Mouse (Mus musculus) limb, embryonic 14.5 days (tissue): Measurements from ENCODE around the gene Mr1. TPM values are rescaled to one million over a fixed set of nuclear protein-coding genes. Genes with fewer than 3 reads are reported as not detected.

Experiments
- ATAC-seq: fragments of 200-750 bp; cut with Nextera tagmentation; 2 replicates; pipeline ENCODE4 v1.8.0; 2017; ENCODE audit warnings: low read depth, moderate number of reproducible peaks, moderate TSS enrichment; ENCODE audit not compliant: low FRiP score
- DNase-seq: peaks from one replicate; pipeline ENCODE4 v3.0.0-alpha.2; 2015; ENCODE audit warnings: low spot score
- H3K27ac ChIP-seq: fragments of 300-500 bp; sonication (generic); replicated peaks from 2 replicates; pipeline ENCODE4 v1.5.1; 2014; ENCODE audit warnings: low read depth, mild to moderate bottlenecking, low read length, moderate library complexity, mixed read lengths
- H3K27me3 ChIP-seq: fragments of 300-500 bp; sonication (generic); 2 replicates; pipeline ENCODE4 v1.6.1; 2014; ENCODE audit warnings: low read length, mixed read lengths; ENCODE audit not compliant: control insufficient read depth, insufficient read depth
- H3K36me3 ChIP-seq: fragments of 300-500 bp; sonication (generic); 2 replicates; pipeline ENCODE4 v1.6.1; 2014; ENCODE audit warnings: mild to moderate bottlenecking, low read length, moderate library complexity, mixed read lengths; ENCODE audit not compliant: control insufficient read depth, insufficient read depth
- H3K4me1 ChIP-seq: fragments of 300-500 bp; sonication (generic); 2 replicates; pipeline ENCODE4 v1.6.1; 2014; ENCODE audit warnings: antibody characterized with exemption, low read length, mixed read lengths; ENCODE audit not compliant: control insufficient read depth, insufficient read depth
- H3K4me2 ChIP-seq: fragments of 300-500 bp; sonication (generic); replicated peaks from 2 replicates; pipeline ENCODE4 v1.6.1; 2014; ENCODE audit warnings: low read depth, mild to moderate bottlenecking, low read length, moderate library complexity; ENCODE audit not compliant: severe bottlenecking
- H3K4me3 ChIP-seq: fragments of 300-500 bp; sonication (generic); replicated peaks from 2 replicates; pipeline ENCODE4 v1.5.1; 2014; ENCODE audit warnings: low read length
- H3K9ac ChIP-seq: fragments of 300-500 bp; sonication (generic); 2 replicates; pipeline ENCODE4 v1.6.1; 2014; ENCODE audit warnings: mild to moderate bottlenecking, low read depth, low read length, moderate library complexity; ENCODE audit not compliant: severe bottlenecking
- H3K9me3 ChIP-seq: fragments of 300-500 bp; sonication (generic); 2 replicates; pipeline ENCODE4 v1.6.1; 2016; ENCODE audit warnings: low read length; ENCODE audit not compliant: control insufficient read depth
- POLR2A ChIP-seq: fragments of 200-500 bp; IDR thresholded peaks from 2 replicates; pipeline ENCODE4 v1.8.0; 2012; ENCODE audit warnings: inconsistent platforms, mild to moderate bottlenecking, moderate library complexity, borderline replicate concordance; ENCODE audit not compliant: insufficient read depth, insufficient read length; ENCODE audit errors: extremely low read depth
- WGBS: fragments of 180-500 bp; shearing (Covaris S2); extraction: QIAGEN DNeasy Blood & Tissue Kit; methylation state at CpG from one replicate; pipeline ENCODE4 v1.1.7; 2014; 5-methylcytosine and 5-hydroxymethylcytosine counted together
- polyA plus RNA-seq, 2 experiments: library from polyadenylated mRNA; depleted of rRNA in 1 of 2; stranded (reverse) in 1 of 2; unstranded in 1 of 2; fragments of >200 nt; fragmentation: Nextera tagmentation in 1 of 2; extraction: Ambion mirVana in 1 of 2; gene quantifications; 2 replicates each; pipeline versions ENCODE4 v1.2.1 to v1.2.3; 2012 to 2014

Gene Mr1
- polyA plus RNA-seq, 2 experiments: 8.2 to 10.5 TPM

GRCm38 (mm10) chr1:155108412-155108811 lies 38.2 kb downstream of the Mr1 start:
- ATAC-seq: no peak
- peaks cover 11% of the 10 kb centered on the region for H3K4me1 ChIP-seq
- WGBS: 59% methylated on average over 4 of the region's 4 CpGs
- no peaks in the 10 kb centered on the region for H3K36me3 ChIP-seq
- H3K4me3 ChIP-seq: no peak overlapping the region
- no peak for DNase-seq
- H3K27me3 ChIP-seq: no peaks in the 10 kb centered on the region
- H3K9ac ChIP-seq: no peak overlapping the region
- no peaks in the 10 kb centered on the region for H3K9me3 ChIP-seq
- no peak overlapping the region for H3K27ac ChIP-seq
- no peak overlapping the region for H3K4me2 ChIP-seq
- no peak for TF ChIP-seq POLR2A

- H3K27ac ChIP-seq: no peak overlapping the region
- H3K9me3 ChIP-seq: no peaks in the 10 kb centered on the region
- DNase-seq (no peak), ATAC-seq (no peak)
- H3K27me3 ChIP-seq: no peaks in the 10 kb centered on the region
- no peaks in the 10 kb centered on the region for H3K36me3 ChIP-seq
- TF ChIP-seq POLR2A: no peak
- 45% methylated on average over 5 of the region's 5 CpGs for WGBS
- no peak overlapping the region for H3K4me2 ChIP-seq
- peaks cover 11% of the 10 kb centered on the region for H3K4me1 ChIP-seq
- H3K4me3 ChIP-seq: no peak overlapping the region
- no peak overlapping the region for H3K9ac ChIP-seq
These were observed 38.8 kb downstream of the Mr1 start for GRCm38 (mm10) chr1:155107843-155108242.

- Histone ChIP-seq H3K4me3 (no peak overlapping the region), H3K36me3 (no peaks in the 10 kb centered on the region), H3K9ac (no peak overlapping the region), H3K4me1 (peaks cover 11% of the 10 kb centered on the region), H3K27ac (no peak overlapping the region), H3K9me3 (no peaks in the 10 kb centered on the region), H3K27me3 (no peaks in the 10 kb centered on the region), H3K4me2 (no peak overlapping the region)
- ATAC-seq: no peak
- no peak for DNase-seq
- 40% methylated on average over 1 of the region's 1 CpGs for WGBS
- TF ChIP-seq POLR2A: no peak
These were observed 40.3 kb downstream of the Mr1 start for GRCm38 (mm10) chr1:155106310-155106709.

GRCm38 (mm10) chr1:155103991-155104390 lies 42.6 kb downstream of the Mr1 start:
- Histone ChIP-seq H3K4me3 (no peak overlapping the region), H3K9me3 (no peaks in the 10 kb centered on the region), H3K4me2 (no peak overlapping the region), H3K36me3 (no peaks in the 10 kb centered on the region), H3K27ac (no peak overlapping the region), H3K9ac (no peak overlapping the region), H3K4me1 (0 out of 2 replicates have a peak, but pooled peaks cover 2% of the 10 kb centered on the region), H3K27me3 (no peaks in the 10 kb centered on the region)
- no peak for TF ChIP-seq POLR2A
- DNase-seq (no peak), ATAC-seq (no peak)
- 78% methylated on average over 5 of the region's 5 CpGs for WGBS

GRCm38 (mm10) chr1:155102631-155103030 lies 44.0 kb downstream of the Mr1 start:
- DNase-seq (no peak), ATAC-seq (no peak)
- peaks cover 2% of the 10 kb centered on the region; the same call in 1 of the 2 replicates for H3K4me1 ChIP-seq
- no peaks in the 10 kb centered on the region for H3K27me3 ChIP-seq
- 72% methylated on average over 4 of the region's 4 CpGs for WGBS
- H3K4me3 ChIP-seq: no peak overlapping the region
- H3K4me2 ChIP-seq: no peak overlapping the region
- no peak overlapping the region for H3K27ac ChIP-seq
- H3K9me3 ChIP-seq: no peaks in the 10 kb centered on the region
- no peak for TF ChIP-seq POLR2A
- no peaks in the 10 kb centered on the region for H3K36me3 ChIP-seq
- no peak overlapping the region for H3K9ac ChIP-seq
